Mouse (Mus musculus) neural tube, embryonic 14.5 days (tissue): ENCODE results near the gene Gbf1. TPM values are rescaled to one million over a fixed set of nuclear protein-coding genes. Genes with fewer than 3 reads are reported as not detected.
A peak's percentile ranks its signal among the peaks of the same experiment; 100 is the strongest.
"Not testable (repeated sequence)": the region's sequence is repeated elsewhere in the genome, so short reads cannot be mapped to it uniquely, and the experiment has no call there.

ENCODE experiments used
- ATAC-seq: fragments of 200-750 bp; cut with Nextera tagmentation; 2 replicates; pipeline ENCODE4 v1.8.0; 2017; ENCODE audit warnings: low read depth, mild to moderate bottlenecking, moderate TSS enrichment, moderate library complexity
- H3K27ac ChIP-seq: fragments of 300-500 bp; sonication (generic); 2 replicates; pipeline ENCODE4 v1.5.1; 2014; ENCODE audit warnings: low read depth, mild to moderate bottlenecking, control low read depth, low read length, moderate library complexity, mixed read lengths
- H3K27me3 ChIP-seq: fragments of 300-500 bp; sonication (generic); 2 replicates; pipeline ENCODE4 v1.6.1; 2014; ENCODE audit warnings: low read length; ENCODE audit not compliant: control insufficient read depth, insufficient read depth
- H3K36me3 ChIP-seq: fragments of 300-500 bp; sonication (generic); 2 replicates; pipeline ENCODE4 v1.6.1; 2014; ENCODE audit warnings: low read length, mixed read lengths; ENCODE audit not compliant: control insufficient read depth, insufficient read depth
- H3K4me1 ChIP-seq: fragments of 300-500 bp; sonication (generic); 2 replicates; pipeline ENCODE4 v1.6.1; 2014; ENCODE audit warnings: low read length; ENCODE audit not compliant: control insufficient read depth, insufficient read depth
- H3K4me2 ChIP-seq: fragments of 300-500 bp; sonication (generic); 2 replicates; pipeline ENCODE4 v1.6.1; 2014; ENCODE audit warnings: mild to moderate bottlenecking, low read depth, low read length, control low read depth
- H3K4me3 ChIP-seq: fragments of 300-500 bp; sonication (generic); 2 replicates; pipeline ENCODE4 v1.5.1; 2014; ENCODE audit warnings: low read depth, low read length, control low read depth, mixed read lengths
- H3K9ac ChIP-seq: fragments of 300-500 bp; sonication (generic); replicated peaks from 2 replicates; pipeline ENCODE4 v1.6.1; 2014; ENCODE audit warnings: low read depth, mild to moderate bottlenecking, control low read depth, low read length, mixed read lengths
- H3K9me3 ChIP-seq: fragments of 300-500 bp; sonication (generic); 2 replicates; pipeline ENCODE4 v1.6.1; 2016; ENCODE audit warnings: low read length; ENCODE audit not compliant: control insufficient read depth
- WGBS: fragments of 180-500 bp; shearing (Covaris S2); extraction: QIAGEN DNeasy Blood & Tissue Kit; methylation state at CpG from one replicate; pipeline ENCODE4 v1.1.7; 2014; 5-methylcytosine and 5-hydroxymethylcytosine counted together
- polyA plus RNA-seq: library from polyadenylated mRNA; unstranded; fragments of >200 nt; fragmentation: Nextera tagmentation; extraction: Ambion mirVana; gene quantifications from 2 replicates; pipeline ENCODE4 v1.2.1, GENCODE M21; 2014

Gbf1 gene
- polyA plus RNA-seq, 1 experiment from 2014 or later = 79.4 TPM

DNA sequence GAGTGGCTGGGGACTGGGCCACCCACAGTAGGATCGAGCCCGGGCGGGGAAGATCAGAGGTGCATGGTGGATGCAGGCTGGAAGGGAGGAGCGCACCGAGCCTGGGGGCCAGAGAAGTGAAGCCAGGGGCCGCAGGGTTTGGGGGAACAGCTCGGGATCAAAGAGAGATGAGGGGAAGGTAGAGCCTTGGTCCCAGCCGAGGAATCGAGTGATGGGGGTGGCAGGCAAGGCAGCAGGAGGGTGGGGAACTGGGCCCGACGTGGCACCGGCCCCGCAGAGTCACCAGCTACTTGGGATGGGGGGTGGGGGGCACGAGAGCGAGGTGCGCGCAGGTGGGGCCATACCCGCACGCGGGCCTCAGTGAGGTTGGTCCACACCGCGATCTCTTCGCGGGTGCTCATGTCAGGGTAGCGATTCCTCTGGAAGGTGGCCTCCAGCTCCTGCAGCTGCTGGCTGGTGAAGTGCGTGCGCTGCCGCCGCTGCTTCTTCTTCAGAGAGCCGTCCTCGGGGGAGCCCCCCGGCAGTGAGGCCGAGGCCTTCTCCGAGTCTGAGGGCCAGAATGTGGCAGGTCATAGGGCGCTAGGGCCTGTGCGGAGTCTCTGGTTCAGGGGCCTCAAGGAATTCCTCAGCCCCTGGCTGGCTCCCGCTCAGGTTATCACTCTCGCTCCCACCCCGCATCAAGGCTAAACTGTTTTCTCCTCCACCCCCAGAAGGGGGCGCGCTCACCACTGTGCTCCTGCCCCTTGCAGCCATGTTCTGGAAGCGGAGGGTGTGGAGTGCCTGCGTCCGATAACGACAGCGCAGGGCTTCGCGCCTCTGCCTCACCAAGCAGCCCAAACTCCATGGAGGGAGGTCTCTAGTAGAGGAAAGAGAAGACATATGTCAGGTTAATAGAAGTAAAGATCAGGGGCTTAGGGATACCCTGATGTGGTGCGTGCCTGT, 15.4 kb upstream of the Gbf1 start:
- H3K4me3 ChIP-seq = peak overlapping the region; percentile 44
- WGBS = 3% methylated on average over 49 of the region's 49 CpGs
- no peaks in the 10 kb centered on the region for H3K9me3 ChIP-seq
- peaks cover 10% of the 10 kb centered on the region; the same call in 1 of the 2 replicates for H3K4me1 ChIP-seq
- peak; percentile 3; the same call in 1 of the 2 replicates for ATAC-seq
- no peaks in the 10 kb centered on the region for H3K36me3 ChIP-seq
- no peak overlapping the region for H3K9ac ChIP-seq
- peaks cover 44% of the 10 kb centered on the region for H3K27me3 ChIP-seq
- H3K27ac ChIP-seq = no peak overlapping the region
- H3K4me2 ChIP-seq = peak overlapping the region; percentile 99

- Histone ChIP-seq H3K27me3 (peaks cover 26% of the 10 kb centered on the region), H3K36me3 (no peaks in the 10 kb centered on the region), H3K4me3 (no peak overlapping the region), H3K4me2 (no peak overlapping the region), H3K4me1 (peaks cover 9% of the 10 kb centered on the region; the same call in 1 of the 2 replicates), H3K9ac (no peak overlapping the region), H3K27ac (no peak overlapping the region), H3K9me3 (no peaks in the 10 kb centered on the region)
- ATAC-seq = no peak
- WGBS = 57% methylated on average over 2 of the region's 2 CpGs
These were observed 12.0 kb upstream of the Gbf1 start for GRCm38 (mm10) chr19:46140324-46140723.

GRCm38 (mm10) chr19:46141091-46141490, 11.2 kb upstream of the Gbf1 start:
- no peak for ATAC-seq
- Histone ChIP-seq H3K4me2 (no peak overlapping the region), H3K36me3 (no peaks in the 10 kb centered on the region), H3K27ac (no peak overlapping the region), H3K27me3 (peaks cover 30% of the 10 kb centered on the region), H3K4me3 (no peak overlapping the region), H3K9ac (no peak overlapping the region), H3K9me3 (no peaks in the 10 kb centered on the region), H3K4me1 (peaks cover 2% of the 10 kb centered on the region; the same call in 1 of the 2 replicates)
- 19% methylated on average over 6 of the region's 6 CpGs for WGBS

DNA sequence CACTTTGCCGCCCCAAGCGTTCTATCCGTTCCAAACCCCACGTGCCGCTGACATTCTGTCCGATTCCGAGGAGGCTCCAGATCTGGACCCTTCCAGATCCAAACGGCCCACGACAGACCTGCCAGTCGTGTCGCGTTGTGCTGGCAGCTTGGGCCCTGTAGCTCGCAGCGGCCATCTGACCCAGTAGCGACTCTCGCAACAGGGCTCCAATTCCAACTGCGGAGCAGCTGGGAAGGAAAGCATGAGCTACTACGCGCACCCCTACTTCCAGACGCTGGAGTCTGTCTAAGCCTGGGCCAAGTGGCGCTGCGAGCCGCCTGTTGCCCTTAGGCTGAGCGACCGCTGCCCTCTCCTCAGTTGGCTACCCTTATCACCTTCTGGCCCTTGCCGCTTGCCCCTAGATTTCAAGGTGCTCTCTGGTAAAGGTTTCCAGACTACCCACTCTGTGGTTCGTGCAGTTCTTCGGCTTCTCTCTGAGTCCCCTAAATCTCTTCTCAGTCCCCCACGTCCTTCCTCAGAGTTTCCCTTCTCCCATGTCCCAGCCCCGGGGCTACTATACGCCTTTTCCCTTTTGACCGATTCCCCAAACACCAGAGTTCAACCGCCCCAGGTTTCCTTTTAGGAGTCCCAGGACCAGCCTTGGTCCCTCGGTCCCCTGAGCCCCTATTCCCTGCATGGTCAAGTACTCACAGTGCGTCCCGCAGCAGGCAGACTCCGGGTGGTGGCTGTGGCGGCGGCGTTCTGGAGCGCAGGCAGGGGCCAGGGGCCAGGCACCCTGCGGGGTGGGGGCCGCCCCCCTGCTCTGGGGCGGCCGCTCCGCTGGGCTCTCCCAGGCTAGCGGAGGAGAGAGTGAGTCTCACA, 4.6 kb upstream of the Gbf1 start, which contains the start of gene Pitx3:
TSS of gene Pitx3 (minus strand) at position 816 of the 861 bp plus-strand sequence.
- Histone ChIP-seq H3K4me2 (peak within 1 kb of the TSS; percentile 80), H3K9ac (peak within 1 kb of the TSS; percentile 28; the same call in 1 of the 2 replicates), H3K4me1 (peaks cover 16% of the 10 kb centered on the region), H3K27ac (no peak within 1 kb of the TSS), H3K27me3 (peaks cover 45% of the 10 kb centered on the region), H3K4me3 (peak within 1 kb of the TSS; percentile 39), H3K36me3 (no peaks in the 10 kb centered on the region), H3K9me3 (no peaks in the 10 kb centered on the region)
- 1% methylated on average over 47 of the region's 47 CpGs for WGBS
- ATAC-seq = no peak

- under 1% methylated on average over 27 of the region's 27 CpGs for WGBS
- ATAC-seq = 0 out of 2 replicates have a peak, but pooled peaks have one; percentile 21
- no peak overlapping the region for H3K27ac ChIP-seq
These were observed 3.9 kb upstream of the Gbf1 start for GRCm38 (mm10) chr19:46148372-46148760.

GRCm38 (mm10) chr19:46149091-46149490, 3.2 kb upstream of the Gbf1 start:
- H3K4me2 ChIP-seq = peak overlapping the region; percentile 80; the same call in 1 of the 2 replicates
- no peaks in the 10 kb centered on the region for H3K36me3 ChIP-seq
- H3K9me3 ChIP-seq = no peaks in the 10 kb centered on the region
- peaks cover 26% of the 10 kb centered on the region for H3K4me1 ChIP-seq
- no peak overlapping the region for H3K27ac ChIP-seq
- WGBS = 27% methylated on average over 12 of the region's 12 CpGs
- no peak overlapping the region for H3K9ac ChIP-seq
- H3K4me3 ChIP-seq = no peak overlapping the region; the same call in 1 of the 2 replicates
- H3K27me3 ChIP-seq = peaks cover 41% of the 10 kb centered on the region
- no peak for ATAC-seq

More at GRCm38 (mm10) chr19:46148372-46148760, 3.9 kb upstream of the Gbf1 start:
- H3K4me2 ChIP-seq = peak overlapping the region; percentile 80
- peaks cover 42% of the 10 kb centered on the region for H3K27me3 ChIP-seq
- H3K4me3 ChIP-seq = peak overlapping the region; percentile 39
- H3K4me1 ChIP-seq = peaks cover 19% of the 10 kb centered on the region
- no peaks in the 10 kb centered on the region for H3K36me3 ChIP-seq
- H3K9ac ChIP-seq = peak overlapping the region; percentile 28; the same call in 1 of the 2 replicates
- H3K9me3 ChIP-seq = no peaks in the 10 kb centered on the region

GRCm38 (mm10) chr19:46165950-46166349, 13.6 kb downstream of the Gbf1 start:
- WGBS = 93% methylated on average over 3 of the region's 3 CpGs

DNA sequence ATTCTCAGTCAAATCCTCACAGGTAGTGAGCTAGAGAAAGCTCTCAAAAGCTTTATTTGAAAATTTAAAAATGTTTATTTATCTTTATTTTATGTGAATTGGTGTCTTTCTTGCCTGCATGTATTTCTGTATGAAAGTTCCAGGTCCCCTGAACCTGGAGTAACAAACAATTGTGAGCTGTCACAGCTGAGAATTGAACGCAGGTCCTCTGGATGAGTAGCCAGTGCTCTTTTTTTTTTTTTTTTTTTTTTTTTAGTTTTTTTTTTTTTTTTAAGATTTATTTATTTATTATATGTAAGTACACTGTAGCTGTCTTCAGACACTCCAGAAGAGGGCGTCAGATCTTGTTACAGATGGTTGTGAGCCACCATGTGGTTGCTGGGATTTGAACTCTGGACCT, 14.9 kb downstream of the Gbf1 start:
- peaks cover 28% of the 10 kb centered on the region; the same call in 1 of the 2 replicates for H3K36me3 ChIP-seq
- H3K9me3 ChIP-seq, H3K4me2 ChIP-seq, H3K27ac ChIP-seq, H3K27me3 ChIP-seq, ATAC-seq, H3K4me3 ChIP-seq, H3K4me1 ChIP-seq, H3K9ac ChIP-seq: not testable (repeated sequence)
- whole genome bisulfite sequencing = 78% methylated on average over 2 of the region's 2 CpGs

More at GRCm38 (mm10) chr19:46165950-46166349, 13.6 kb downstream of the Gbf1 start:
- peaks cover 22% of the 10 kb centered on the region; the same call in 1 of the 2 replicates for H3K36me3 ChIP-seq
- H3K9ac ChIP-seq = no peak overlapping the region
- no peak overlapping the region for H3K4me3 ChIP-seq
- no peak overlapping the region for H3K27ac ChIP-seq
- no peaks in the 10 kb centered on the region for H3K4me1 ChIP-seq
- no peak overlapping the region for H3K4me2 ChIP-seq
- H3K9me3 ChIP-seq = no peaks in the 10 kb centered on the region
- no peaks in the 10 kb centered on the region for H3K27me3 ChIP-seq
- no peak for ATAC-seq
